Mouse (Mus musculus) CH12.LX (cell line): ENCODE data around the gene Natd1. TPM values are rescaled to one million over a fixed set of nuclear protein-coding genes. Genes with fewer than 3 reads are reported as not detected.

Experiments
- DNase-seq: peaks from one replicate; pipeline ENCODE4 v3.0.0-alpha.2; 2013; ENCODE audit errors: extremely low read depth
- H3K27ac ChIP-seq: 2 replicates; pipeline ENCODE4 v1.5.1; 2012; ENCODE audit warnings: low read depth, mild to moderate bottlenecking, control low read depth, moderate library complexity; ENCODE audit not compliant: insufficient read depth
- H3K27me3 ChIP-seq: replicated peaks from 2 replicates; pipeline ENCODE3; 2012; ENCODE audit warnings: inconsistent platforms
- H3K36me3 ChIP-seq, 2 experiments: replicated peaks in 1 of 2; 2 replicates each; pipeline versions ENCODE3 to v1.6.1; 2012; ENCODE audit warnings: inconsistent platforms in 1 of 2, low read length in 1 of 2, mild to moderate bottlenecking in 1 of 2, mixed read lengths in 1 of 2, moderate library complexity in 1 of 2; ENCODE audit not compliant: control insufficient read depth in 1 of 2, insufficient read depth in 1 of 2
- H3K4me1 ChIP-seq, 2 experiments: 2 replicates each; pipeline ENCODE4 v1.6.1; 2012; ENCODE audit warnings: inconsistent platforms in 1 of 2, moderate library complexity in 1 of 2; ENCODE audit not compliant: insufficient read depth in 2 of 2, control insufficient read depth in 1 of 2
- H3K4me2 ChIP-seq: 2 replicates; pipeline ENCODE4 v1.6.1; 2012; ENCODE audit warnings: low read depth, mild to moderate bottlenecking, control low read depth; ENCODE audit not compliant: poor library complexity, insufficient read depth, severe bottlenecking
- H3K4me3 ChIP-seq, 3 experiments: fragments of 150-350 bp in 1 of 3; sonication (generic) in 1 of 3; replicated peaks in 1 of 3; 2 replicates each; pipeline versions ENCODE3 to v1.5.1; 2011 to 2012; ENCODE audit warnings: low read depth in 2 of 3, low read length in 2 of 3, mild to moderate bottlenecking in 2 of 3, moderate library complexity in 2 of 3, control low read depth in 1 of 3, improper control_type of control experiment in 1 of 3, inconsistent platforms in 1 of 3, mixed read lengths in 1 of 3; ENCODE audit not compliant: poor library complexity in 1 of 3
- H3K79me2 ChIP-seq: replicated peaks from 2 replicates; pipeline ENCODE4 v1.6.1; 2012; ENCODE audit warnings: mild to moderate bottlenecking, moderate library complexity; ENCODE audit not compliant: control insufficient read depth, poor library complexity, insufficient read depth, severe bottlenecking; ENCODE audit errors: extremely low read depth
- H3K9ac ChIP-seq: 2 replicates; pipeline ENCODE4 v1.6.1; 2012; ENCODE audit warnings: low read depth, mild to moderate bottlenecking, control low read depth, moderate library complexity; ENCODE audit not compliant: insufficient read depth
- H3K9me3 ChIP-seq: replicated peaks from 2 replicates; pipeline ENCODE3; 2012; ENCODE audit warnings: low read length, inconsistent platforms, mixed read lengths
- CHD1 ChIP-seq: IDR thresholded peaks from 2 replicates; pipeline ENCODE4 v1.6.1; 2012; ENCODE audit warnings: low read depth, low read length, improper control_type of control experiment, inconsistent platforms
- CHD2 ChIP-seq: IDR thresholded peaks from 2 replicates; pipeline ENCODE4 v1.6.1; 2011; ENCODE audit warnings: low read length, improper control_type of control experiment
- CTCF ChIP-seq, 2 experiments: IDR thresholded peaks in 1 of 2; conservative IDR thresholded peaks in 1 of 2; 2 replicates each; pipeline ENCODE4 v1.5.1; 2011 to 2012; ENCODE audit warnings: low read depth in 2 of 2, low read length in 2 of 2, improper control_type of control experiment in 1 of 2, inconsistent platforms in 1 of 2, mild to moderate bottlenecking in 1 of 2, moderate library complexity in 1 of 2
- E2F4 ChIP-seq: IDR thresholded peaks from 2 replicates; pipeline ENCODE4 v1.6.1; 2011; ENCODE audit warnings: low read depth, low read length, improper control_type of control experiment; ENCODE audit not compliant: insufficient replicate concordance
- EP300 ChIP-seq: IDR thresholded peaks from 2 replicates; pipeline ENCODE4 v1.6.1; 2011; ENCODE audit warnings: low read length, improper control_type of control experiment
- ETS1 ChIP-seq: conservative IDR thresholded peaks from 2 replicates; pipeline ENCODE4 v1.6.1; 2012; ENCODE audit warnings: low read depth, mild to moderate bottlenecking, inconsistent platforms, low read length, improper control_type of control experiment, moderate library complexity
- GABPA ChIP-seq: IDR thresholded peaks from 2 replicates; pipeline ENCODE4 v1.6.1; 2012; ENCODE audit warnings: low read depth, low read length, improper control_type of control experiment, inconsistent platforms; ENCODE audit not compliant: insufficient replicate concordance
- HCFC1 ChIP-seq: IDR thresholded peaks from 2 replicates; pipeline ENCODE4 v1.6.1; 2012; ENCODE audit warnings: low read depth, mild to moderate bottlenecking, inconsistent platforms, low read length, improper control_type of control experiment
- IRF4 ChIP-seq: IDR thresholded peaks from 2 replicates; pipeline ENCODE4 v1.6.1; 2014; ENCODE audit warnings: low read depth, mild to moderate bottlenecking, inconsistent platforms, low read length, improper control_type of control experiment
- JUN ChIP-seq: IDR thresholded peaks from 2 replicates; pipeline ENCODE4 v1.6.1; 2011; ENCODE audit warnings: low read depth, mild to moderate bottlenecking, low read length, improper control_type of control experiment, moderate library complexity; ENCODE audit not compliant: insufficient read depth
- JUND ChIP-seq: conservative IDR thresholded peaks from 2 replicates; pipeline ENCODE4 v1.6.1; 2011; ENCODE audit warnings: low read depth, low read length, improper control_type of control experiment
- MAFK ChIP-seq: IDR thresholded peaks from 2 replicates; pipeline ENCODE4 v1.6.1; 2011; ENCODE audit warnings: low read length, improper control_type of control experiment; ENCODE audit not compliant: insufficient replicate concordance
- MAX ChIP-seq: IDR thresholded peaks from 2 replicates; pipeline ENCODE4 v1.6.1; 2011; ENCODE audit warnings: low read length, improper control_type of control experiment
- MEF2A ChIP-seq: IDR thresholded peaks from 2 replicates; pipeline ENCODE4 v1.6.1; 2014; ENCODE audit warnings: low read depth, mild to moderate bottlenecking, inconsistent platforms, low read length, improper control_type of control experiment, borderline replicate concordance
- NELFE ChIP-seq: IDR thresholded peaks from 2 replicates; pipeline ENCODE4 v1.6.1; 2011; ENCODE audit warnings: low read depth, low read length, improper control_type of control experiment
- NRF1 ChIP-seq: IDR thresholded peaks from 2 replicates; pipeline ENCODE4 v1.6.1; 2014; ENCODE audit warnings: low read depth, mild to moderate bottlenecking, inconsistent platforms, low read length, improper control_type of control experiment, moderate library complexity
- POLR2AphosphoS2 ChIP-seq: IDR thresholded peaks from 2 replicates; pipeline ENCODE4 v1.6.1; 2011; ENCODE audit warnings: low read depth, low read length, improper control_type of control experiment
- RCOR1 ChIP-seq: conservative IDR thresholded peaks from 2 replicates; pipeline ENCODE4 v1.6.1; 2012; ENCODE audit warnings: low read depth, mild to moderate bottlenecking, inconsistent platforms, low read length, improper control_type of control experiment
- SIN3A ChIP-seq: IDR thresholded peaks from 2 replicates; pipeline ENCODE4 v1.6.1; 2012; ENCODE audit warnings: low read length, improper control_type of control experiment, inconsistent platforms
- SMC3 ChIP-seq: IDR thresholded peaks from 2 replicates; pipeline ENCODE4 v1.6.1; 2011; ENCODE audit warnings: low read depth, low read length, improper control_type of control experiment
- TBP ChIP-seq: conservative IDR thresholded peaks from 2 replicates; pipeline ENCODE4 v1.6.1; 2011; ENCODE audit warnings: low read depth, low read length, improper control_type of control experiment
- TCF12 ChIP-seq: IDR thresholded peaks from 2 replicates; pipeline ENCODE4 v1.6.1; 2014; ENCODE audit warnings: low read depth, mild to moderate bottlenecking, inconsistent platforms, low read length, improper control_type of control experiment
- UBTF ChIP-seq: IDR thresholded peaks from 2 replicates; pipeline ENCODE4 v1.6.1; 2012; ENCODE audit warnings: low read depth, mild to moderate bottlenecking, inconsistent platforms, low read length, improper control_type of control experiment, moderate library complexity
- USF1 ChIP-seq: IDR thresholded peaks from 2 replicates; pipeline ENCODE4 v1.6.1; 2014; ENCODE audit warnings: low read depth, mild to moderate bottlenecking, inconsistent platforms, low read length, improper control_type of control experiment
- ZKSCAN1 ChIP-seq: IDR thresholded peaks from 2 replicates; pipeline ENCODE4 v1.6.1; 2012; ENCODE audit warnings: low read depth, inconsistent platforms, low read length, improper control_type of control experiment, borderline replicate concordance
- ZNF384 ChIP-seq: IDR thresholded peaks from 2 replicates; pipeline ENCODE4 v1.6.1; 2012; ENCODE audit warnings: low read depth, low read length, improper control_type of control experiment, inconsistent platforms
- dilution Hi-C: fragments of 300-500 bp; cut with MboI; formaldehyde crosslinking; loops from 2 replicates; pipeline ENCODE4 v1.14.3; 2020; ENCODE audit warnings: low sequenced_read_pairs; ENCODE audit not compliant: extremely low pct_unique_long_range_greater_than_20kb, extremely low pct_ligation_motif_present
- in situ Hi-C: fragments of 300-500 bp; cut with MboI; formaldehyde crosslinking; loops from 3 replicates; pipeline ENCODE4 v1.14.3; 2019; ENCODE audit warnings: low sequenced_read_pairs, low pct_ligation_motif_present, low pct_unique_long_range_greater_than_20kb, mixed read lengths
- polyA plus RNA-seq: library from polyadenylated mRNA; unstranded; fragments of >175 nt; gene quantifications from 2 replicates; pipeline ENCODE4 v1.2.1, GENCODE M21; 2012; ENCODE audit warnings: low read depth; ENCODE audit not compliant: insufficient read length
- total RNA-seq, 2 experiments: library from RNA; depleted of rRNA; stranded (reverse); fragments of 300-350 nt in 1 of 2; fragments of >200 nt in 1 of 2; gene quantifications; 2 replicates each; pipeline ENCODE4 v1.2.3; 2012 to 2014

The Natd1 gene
- total and polyA plus RNA-seq, 3 experiments, result 2.1 to 5.2 (median 5.0) TPM

DNA sequence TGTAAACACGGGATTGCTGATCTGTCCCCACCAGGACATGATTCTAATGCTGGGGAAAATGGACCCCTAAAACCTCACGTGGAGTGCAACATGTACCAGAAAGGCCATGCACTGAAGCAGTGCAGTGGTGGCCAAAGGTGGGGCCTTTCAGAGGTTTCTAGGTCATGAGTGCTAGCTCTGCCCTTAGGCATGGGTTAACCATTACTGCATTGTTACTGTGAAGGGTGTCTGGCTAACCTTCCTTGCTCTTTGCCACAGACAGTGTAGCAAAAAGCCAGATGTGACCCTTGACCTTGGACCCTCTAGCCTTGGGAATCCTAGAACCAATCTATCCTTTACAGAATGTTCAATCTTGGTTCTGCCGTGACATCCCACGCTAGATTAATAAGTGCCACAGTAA lies 12.1 kb downstream of the Natd1 start:
- DNase-seq, result no peak
- in situ Hi-C loops (loop anchor here (10.0 kb wide), 1 partner anchor 142 kb away; no protein-coding TSS in a partner anchor), dilution Hi-C loops (no loop called here)
- no peak overlapping the region for H3K4me2 ChIP-seq
- H3K27ac ChIP-seq, result no peak overlapping the region
- no peaks in the 10 kb centered on the region for H3K9me3 ChIP-seq
- peaks cover 13 to 35% of the 10 kb centered on the region in 2 experiments for H3K36me3 ChIP-seq
- no peak overlapping the region for H3K4me3 ChIP-seq
- H3K9ac ChIP-seq, result no peak overlapping the region
- no peaks in the 10 kb centered on the region for H3K27me3 ChIP-seq
- H3K79me2 ChIP-seq, result no peaks in the 10 kb centered on the region
- TF ChIP-seq CTCF (conservative IDR thresholded peaks at IDR 0.05 in 1 of 2, IDR thresholded peaks at IDR 0.05 in 1 of 2; ENCODE audit: low read depth in 2 of 2, low read length in 2 of 2) (no peak), POLR2AphosphoS2 (no peak), MAX (no peak), JUN (no peak), JUND (no peak), ZNF384 (no peak), GABPA (no peak), CHD1 (no peak), CHD2 (no peak), NRF1 (no peak), ZKSCAN1 (no peak), IRF4 (no peak), ETS1 (no peak), NELFE (no peak), HCFC1 (no peak), UBTF (no peak), RCOR1 (no peak), SIN3A (no peak), EP300 (no peak), USF1 (no peak)
- H3K4me1 ChIP-seq, result 0 out of 4 replicates have a peak, but pooled peaks cover 0 to 2% of the 10 kb centered on the region in 2 experiments

DNA sequence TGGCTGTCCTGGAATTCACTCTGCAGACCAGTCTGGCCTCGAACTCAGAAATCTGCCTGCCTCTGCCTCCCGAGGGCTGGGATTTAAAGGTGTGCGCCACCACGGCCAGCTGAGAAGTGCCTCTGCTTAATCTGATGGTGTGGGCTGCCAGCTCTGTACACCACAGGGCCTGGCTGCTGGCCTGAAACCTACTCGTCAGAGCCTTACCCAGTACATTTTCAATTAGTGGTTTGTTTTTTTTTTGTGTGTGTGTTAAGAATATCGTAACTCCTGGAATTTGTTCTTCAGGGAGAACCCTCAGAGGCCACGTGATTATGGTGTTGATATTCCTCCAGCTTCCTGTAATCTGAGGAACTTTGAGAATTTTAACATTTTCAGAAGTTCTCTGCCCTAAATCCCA lies 12.5 kb downstream of the Natd1 start:
- no peak overlapping the region for H3K9ac ChIP-seq
- H3K36me3 ChIP-seq, result peaks cover 13 to 35% of the 10 kb centered on the region in 2 experiments
- dilution Hi-C loops (no loop called here), in situ Hi-C loops (loop anchor here (10.0 kb wide), 1 partner anchor 143 kb away; no protein-coding TSS in a partner anchor)
- H3K9me3 ChIP-seq, result no peaks in the 10 kb centered on the region
- no peak overlapping the region for H3K4me3 ChIP-seq
- no peaks in the 10 kb centered on the region for H3K27me3 ChIP-seq
- H3K79me2 ChIP-seq, result no peaks in the 10 kb centered on the region
- H3K4me2 ChIP-seq, result no peak overlapping the region
- 0 out of 4 replicates have a peak, but pooled peaks cover 0 to 2% of the 10 kb centered on the region in 2 experiments for H3K4me1 ChIP-seq
- DNase-seq, result no peak
- no peak overlapping the region for H3K27ac ChIP-seq
- no peak for TF ChIP-seq RCOR1
- no peak for TF ChIP-seq E2F4
- no peak for TF ChIP-seq GABPA
- no peak for TF ChIP-seq SMC3
- no peak for TF ChIP-seq JUN
- TF ChIP-seq JUND, result no peak
- TF ChIP-seq USF1, result no peak
- no peak for TF ChIP-seq TBP
- no peak for TF ChIP-seq NELFE
- TF ChIP-seq TCF12, result no peak
- no peak for TF ChIP-seq HCFC1
- TF ChIP-seq MAFK, result no peak
- TF ChIP-seq MEF2A, result no peak
